Comparison of ENCODE assay signal across 15 mouse cellular contexts in genomic region chr4:46734906-46735305, GRCm38 (mm10).
DNase-seq lines count a peak whose midpoint lies in the region; ATAC-seq and TF ChIP-seq lines count a peak whose summit lies in the region.
"Had no signal": no experiment of that assay in that cellular context is flagged by ENCODE, and none has a peak within 500 bp of the region (broad histone marks: within the 10 kb centered on the region; RNA-seq: fewer than 3 reads in every experiment).

No protein-coding gene starts in this region.

- H3K36me3 ChIP-seq in heart, postnatal 0 days (replicated peaks; ENCODE audit: control insufficient read depth, insufficient read depth, low read length) = no peaks in the 10 kb centered on the region
- H3K36me3 ChIP-seq in limb, embryonic 14.5 days (ENCODE audit: control insufficient read depth, insufficient read depth, low read length) = no peaks in the 10 kb centered on the region
- no peaks in the 10 kb centered on the region for H3K36me3 ChIP-seq in limb, embryonic 10.5 days
- H3K36me3 ChIP-seq: embryonic facial prominence, embryonic 13.5 days; heart, embryonic 13.5 days; liver, embryonic 12.5 days had no signal

- no peaks in the 10 kb centered on the region for H3K9me3 ChIP-seq in heart, postnatal 0 days (replicated peaks; ENCODE audit: control insufficient read depth, low read length)
- no peaks in the 10 kb centered on the region for H3K9me3 ChIP-seq in limb, embryonic 14.5 days (ENCODE audit: control insufficient read depth, low read length)
- H3K9me3 ChIP-seq in limb, embryonic 10.5 days (replicated peaks) = no peaks in the 10 kb centered on the region
- H3K9me3 ChIP-seq: embryonic facial prominence, embryonic 13.5 days; heart, embryonic 13.5 days; liver, embryonic 12.5 days had no signal

- peak; percentile 9; the same call in 1 of the 2 replicates for TF ChIP-seq CTCF in heart, postnatal 0 days (IDR thresholded peaks at IDR 0.05; ENCODE audit: low read depth)

- intact Hi-C loops in heart, postnatal 25 days (cut with DNase I) = no loop called here

- H3K4me2 ChIP-seq in heart, postnatal 0 days (ENCODE audit: low read depth, low read length) = no peak overlapping the region
- H3K4me2 ChIP-seq in limb, embryonic 14.5 days (replicated peaks; ENCODE audit: low read depth, low read length, severe bottlenecking) = no peak overlapping the region
- H3K4me2 ChIP-seq: embryonic facial prominence, embryonic 13.5 days; heart, embryonic 13.5 days; liver, embryonic 12.5 days had no signal

- no peak for TF ChIP-seq POLR2A in limb, embryonic 14.5 days (IDR thresholded peaks at IDR 0.05; ENCODE audit: borderline replicate concordance, extremely low read depth, insufficient read depth, insufficient read length)

- 46% methylated on average over 5 of the region's 5 CpGs for whole genome bisulfite sequencing in heart, postnatal 0 days
- WGBS in limb, embryonic 14.5 days = 48% methylated on average over 5 of the region's 5 CpGs
- WGBS in limb, embryonic 10.5 days = 69% methylated on average over 5 of the region's 5 CpGs

- H3K9ac ChIP-seq in heart, postnatal 0 days (replicated peaks; ENCODE audit: low read depth, low read length) = no peak overlapping the region
- H3K9ac ChIP-seq in limb, embryonic 14.5 days (ENCODE audit: low read depth, low read length, severe bottlenecking) = no peak overlapping the region
- H3K9ac ChIP-seq: embryonic facial prominence, embryonic 13.5 days; heart, embryonic 13.5 days; liver, embryonic 12.5 days had no signal

- DNase-seq in heart, postnatal 0 days (ENCODE audit: low spot score) = no peak
- no peak for DNase-seq in heart, postnatal 25 days (ENCODE audit: low spot score)
- DNase-seq in limb, embryonic 14.5 days (ENCODE audit: low spot score) = peak; percentile 34
- DNase-seq in limb, embryonic 10.5 days (ENCODE audit: low spot score) = no peak
- peak; percentile 8 for DNase-seq in ZHBTc4 (ENCODE audit: low read depth, low spot score)
- peak; percentile 28 for DNase-seq in mesoderm, embryonic 11.5 days (ENCODE audit: low read depth, low spot score)
- no peak for DNase-seq in right cerebral cortex, postnatal 4 days
- no peak for DNase-seq in urinary bladder, postnatal 14 days (ENCODE audit: low spot score)
- DNase-seq: cerebellum, adult 11-12 months; gastrocnemius, postnatal 14 days had no signal

- no peak overlapping the region for H3K4me3 ChIP-seq in heart, postnatal 0 days (ENCODE audit: low read depth, low read length)
- no peak overlapping the region for H3K4me3 ChIP-seq in limb, embryonic 14.5 days (replicated peaks; ENCODE audit: low read length)
- H3K4me3 ChIP-seq in limb, embryonic 10.5 days = no peak overlapping the region
- H3K4me3 ChIP-seq: embryonic facial prominence, embryonic 13.5 days; heart, embryonic 13.5 days; liver, embryonic 12.5 days had no signal

- peaks cover 13% of the 10 kb centered on the region; the same call in 1 of the 2 replicates for H3K27me3 ChIP-seq in heart, postnatal 0 days (ENCODE audit: control insufficient read depth, insufficient read depth, low read length)
- H3K27me3 ChIP-seq in limb, embryonic 14.5 days (ENCODE audit: control insufficient read depth, insufficient read depth, low read length) = no peaks in the 10 kb centered on the region
- peaks cover 6% of the 10 kb centered on the region; the same call in 1 of the 2 replicates for H3K27me3 ChIP-seq in limb, embryonic 10.5 days (ENCODE audit: low read depth, poor library complexity, severe bottlenecking)

- TF ChIP-seq EP300 in heart, postnatal 0 days (IDR thresholded peaks at IDR 0.05; ENCODE audit: low read depth) = no peak

- H3K27ac ChIP-seq in heart, postnatal 0 days (ENCODE audit: low read depth) = no peak overlapping the region
- H3K27ac ChIP-seq in limb, embryonic 14.5 days (replicated peaks; ENCODE audit: low read depth, low read length) = no peak overlapping the region
- H3K27ac ChIP-seq in limb, embryonic 10.5 days = no peak overlapping the region
- H3K27ac ChIP-seq: embryonic facial prominence, embryonic 13.5 days; heart, embryonic 13.5 days; liver, embryonic 12.5 days; macrophage had no signal

- ATAC-seq in heart, postnatal 0 days (ENCODE audit: insufficient read depth, low read depth) = no peak
- ATAC-seq in limb, embryonic 14.5 days (ENCODE audit: low FRiP score, low read depth) = no peak
- ATAC-seq: forebrain, embryonic 14.5 days; liver, embryonic 12.5 days had no signal

- no peaks in the 10 kb centered on the region for H3K4me1 ChIP-seq in heart, postnatal 0 days (ENCODE audit: control insufficient read depth, insufficient read depth)
- no peaks in the 10 kb centered on the region for H3K4me1 ChIP-seq in limb, embryonic 14.5 days (ENCODE audit: control insufficient read depth, insufficient read depth, low read length)
- peaks cover 12% of the 10 kb centered on the region for H3K4me1 ChIP-seq in limb, embryonic 10.5 days
- H3K4me1 ChIP-seq: embryonic facial prominence, embryonic 13.5 days; liver, embryonic 12.5 days had no signal

Comparison
In these comparisons a context has a peak if more than half of its experiments do, and no peak if none do; other contexts are left out.
1. DNase-seq: peak in limb, embryonic 14.5 days (single experiment), ZHBTc4 (single experiment) and mesoderm, embryonic 11.5 days (single experiment); none in heart, postnatal 0 days (single experiment), heart, postnatal 25 days (single experiment), limb, embryonic 10.5 days (single experiment), right cerebral cortex, postnatal 4 days (single experiment) and urinary bladder, postnatal 14 days (single experiment).